Mouse (Mus musculus) kidney, postnatal 25 days (tissue): ENCODE results near the gene Nav2.

Experiments
- DNase-seq, 2 experiments: peaks; one replicate each; pipeline ENCODE4 v3.0.0; 2021; ENCODE audit warnings: mixed read lengths in 2 of 2

Gene Nav2

DNA sequence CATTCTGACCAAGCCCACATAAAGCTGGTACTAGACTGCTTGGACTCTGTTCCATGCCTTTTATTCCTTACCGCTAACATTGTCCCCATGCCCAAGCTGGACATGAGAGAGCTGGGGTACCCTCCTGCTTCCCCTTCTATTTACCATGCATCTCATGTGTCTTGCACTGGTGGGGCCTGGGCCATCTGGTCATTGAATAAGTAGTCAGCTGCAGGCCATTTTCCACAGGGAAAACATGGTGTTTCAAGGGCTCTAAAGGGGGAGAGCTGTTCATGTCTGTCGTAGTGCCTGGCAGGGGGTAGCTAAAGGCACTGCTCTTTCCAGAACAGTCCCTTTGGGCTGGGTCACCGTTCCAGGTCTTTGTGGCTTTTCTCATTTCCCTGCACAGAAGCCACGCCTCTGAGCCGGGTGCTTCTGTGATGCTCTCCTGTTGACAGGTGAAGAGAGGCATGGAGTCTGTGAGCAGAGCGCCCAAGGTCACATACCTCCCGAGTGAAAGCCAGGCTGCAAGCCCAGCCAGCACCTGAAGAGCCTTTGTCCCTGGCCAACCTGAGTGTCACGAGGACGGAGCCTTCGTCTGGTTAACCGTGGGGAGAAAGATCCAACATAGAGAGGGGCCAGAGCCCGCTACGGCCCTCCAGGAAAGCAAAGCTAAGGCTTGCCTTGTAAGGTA is 348.9 kb downstream of the Nav2 start:
- no peak for DNase-seq

- DNase-seq: peak in 1 of 2 experiments; percentile 66
These were observed 349.6 kb downstream of the Nav2 start for GRCm38 (mm10) chr7:49258088-49258487.

DNA sequence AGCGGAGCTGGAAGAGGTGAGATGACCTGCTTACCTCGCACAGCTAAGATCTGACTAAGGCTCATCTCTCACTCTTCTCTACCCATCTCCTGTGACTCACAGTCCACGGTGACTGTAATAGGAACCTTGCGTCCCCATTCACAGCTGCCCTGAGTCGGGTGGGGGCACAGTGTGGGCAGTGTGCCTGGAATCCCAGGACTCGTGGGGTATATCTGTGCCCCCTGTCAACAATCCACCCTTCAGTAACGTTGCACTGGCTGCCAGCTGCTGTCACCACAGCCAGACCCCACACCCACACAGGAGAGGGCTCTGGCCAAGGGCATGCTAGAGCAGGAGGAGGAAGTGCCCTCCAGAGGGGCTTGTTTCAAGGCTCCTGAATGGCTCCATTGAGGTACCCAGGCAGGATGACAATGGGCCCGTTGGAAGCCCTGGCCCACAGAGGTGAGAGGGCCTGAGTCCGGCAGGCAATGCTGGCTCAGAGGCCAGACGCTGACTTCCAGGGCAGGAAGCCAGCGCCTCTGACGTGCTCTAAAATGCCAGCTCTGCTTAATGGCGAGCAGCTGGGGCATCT is 353.5 kb downstream of the Nav2 start:
- no peak for DNase-seq

DNA sequence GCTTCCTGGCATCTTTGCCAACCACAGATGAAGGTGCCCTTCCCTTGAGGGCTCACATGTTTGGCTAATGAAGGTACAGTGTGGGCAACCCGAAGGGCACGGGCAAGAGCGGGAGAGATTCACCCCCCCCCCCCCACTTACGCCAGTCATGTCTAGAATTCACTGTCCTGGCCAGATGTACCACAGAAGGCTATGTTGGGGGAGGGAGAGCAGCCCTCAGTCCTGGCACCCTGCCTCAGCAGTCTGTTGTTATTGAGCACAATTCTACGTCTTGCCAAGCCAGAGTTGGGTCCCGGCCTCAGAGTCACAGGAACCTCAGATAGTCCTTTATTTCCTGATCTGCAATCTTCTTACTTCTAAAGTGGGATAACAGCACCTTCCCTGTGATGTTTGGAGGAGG is 357.9 kb downstream of the Nav2 start:
- peak in 1 of 2 experiments; percentile 32 for DNase-seq

DNA sequence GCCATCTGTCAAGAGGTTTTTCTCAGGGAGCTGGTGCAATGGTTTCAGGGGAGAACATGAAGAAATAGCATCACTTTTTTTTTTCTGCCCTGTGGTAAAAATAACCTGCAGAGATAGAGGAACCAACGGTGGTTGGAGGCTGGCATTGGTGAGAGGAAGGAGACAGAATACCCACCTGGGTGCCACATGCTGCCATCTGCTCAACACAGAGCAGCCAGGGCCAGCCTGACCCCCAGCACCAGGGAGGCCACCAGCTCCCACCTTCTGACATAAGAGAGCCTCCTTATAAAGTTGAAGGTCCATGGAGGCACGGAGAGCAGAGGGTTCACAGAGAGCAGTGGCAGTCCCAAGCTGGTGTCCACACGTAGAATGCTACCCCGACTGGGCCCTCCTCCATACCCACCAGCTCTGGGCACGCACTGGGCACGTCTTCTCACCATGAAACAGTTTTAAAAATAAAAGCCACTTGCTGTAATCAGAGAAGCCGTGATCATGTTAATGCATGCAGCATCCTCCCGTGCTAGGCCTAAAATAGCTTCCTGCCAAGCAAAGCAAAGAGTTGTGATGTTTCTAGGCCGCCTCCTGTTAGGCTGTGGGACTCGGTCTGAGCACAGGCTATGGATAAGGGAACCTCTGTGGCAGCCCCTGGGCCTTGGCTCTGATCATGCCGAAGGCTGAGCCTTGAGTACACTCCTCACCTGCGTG is 359.3 kb downstream of the Nav2 start:
- no peak for DNase-seq

DNA sequence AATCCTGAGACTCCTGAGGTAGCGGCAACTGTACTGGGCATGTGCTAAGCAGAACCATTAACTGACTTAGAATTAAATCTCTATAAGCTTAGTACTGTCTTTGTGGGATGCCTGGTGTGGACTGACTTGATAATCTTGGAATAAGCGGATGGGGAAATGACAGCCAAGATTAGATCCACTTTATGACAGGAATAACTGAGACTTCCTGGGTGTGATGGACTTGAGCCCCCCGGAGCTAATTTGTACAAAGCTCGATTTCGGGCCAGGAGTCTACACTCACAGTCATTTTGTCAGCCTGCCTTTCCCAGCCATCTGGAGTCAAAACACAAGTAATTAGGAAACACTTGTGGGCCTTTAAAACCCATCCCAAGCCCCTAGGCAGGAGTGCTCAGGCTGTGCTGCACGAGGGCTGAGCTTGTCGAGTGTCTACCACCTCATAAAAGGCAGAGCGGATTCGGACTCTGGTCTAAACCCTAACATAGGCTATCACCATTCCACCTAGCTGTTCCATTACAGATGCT is 359.9 kb downstream of the Nav2 start:
- DNase-seq: no peak

DNA sequence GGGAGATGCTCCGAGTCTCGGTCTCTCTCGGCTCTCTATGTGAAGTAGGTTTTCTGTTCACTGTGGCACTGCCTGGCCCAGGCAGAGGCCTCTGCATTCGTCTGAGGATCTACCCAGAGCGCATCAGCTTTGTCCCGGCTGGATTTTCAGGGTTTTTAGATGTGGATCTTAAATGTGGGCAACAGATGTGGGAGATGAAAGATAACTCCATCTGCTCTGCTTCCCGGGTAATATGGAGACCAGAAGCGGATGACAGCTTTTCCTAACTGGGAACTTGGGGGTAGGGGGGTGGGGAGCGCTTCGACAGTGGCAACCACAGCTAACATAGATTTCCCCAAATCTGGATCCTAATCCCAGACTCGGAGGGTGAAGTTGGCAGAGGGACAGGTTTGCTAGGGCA is 362.3 kb downstream of the Nav2 start:
- DNase-seq: no peak

DNA sequence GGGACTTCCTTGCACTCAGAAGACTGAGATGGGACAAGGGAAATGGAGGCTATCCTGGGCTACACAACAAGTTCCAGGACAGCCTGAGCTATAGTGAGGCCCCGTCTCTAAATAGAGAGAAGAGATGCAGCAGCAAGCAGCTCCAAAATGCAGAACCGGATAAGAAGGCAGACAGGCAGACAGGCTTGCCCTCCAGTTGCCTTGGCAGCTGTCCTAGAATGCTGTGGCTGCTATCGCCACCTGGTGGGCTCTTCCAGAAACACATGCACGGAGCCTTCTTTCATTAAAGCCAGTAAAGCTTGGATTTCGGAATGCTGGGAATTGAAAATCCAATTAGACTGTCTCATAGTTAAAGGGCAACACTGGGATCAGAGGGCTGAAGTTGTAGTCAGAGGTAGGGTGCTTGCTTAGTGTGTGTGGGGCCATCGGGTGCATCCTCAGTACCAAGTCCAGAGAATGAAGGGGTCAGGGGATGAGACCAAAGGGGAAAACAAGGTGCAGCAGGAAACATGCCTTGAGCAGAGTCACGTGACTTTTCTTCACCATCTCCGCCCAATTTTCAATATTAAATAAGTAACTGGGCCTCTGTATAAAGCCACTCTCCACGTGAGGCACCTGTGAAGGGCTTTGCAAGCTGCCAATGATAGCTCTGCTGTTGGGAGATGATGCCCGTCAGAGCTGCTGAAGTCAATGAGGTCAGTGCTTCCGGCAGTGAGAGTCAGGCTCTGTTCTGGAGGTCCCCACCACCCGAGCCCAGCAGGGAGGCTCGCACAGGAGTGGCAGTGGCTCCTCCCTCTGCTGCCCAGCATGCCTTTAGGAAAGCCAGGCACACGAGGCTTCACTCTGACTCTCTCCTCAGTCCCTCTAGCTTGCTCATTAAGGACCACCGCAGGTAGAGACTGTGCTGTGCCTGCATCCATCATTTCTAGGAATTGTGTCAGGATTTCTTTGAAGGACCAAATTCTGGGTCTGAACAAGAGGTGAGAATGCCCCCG is 364.2 kb downstream of the Nav2 start:
- peak; percentile 77 to 80 for DNase-seq

DNA sequence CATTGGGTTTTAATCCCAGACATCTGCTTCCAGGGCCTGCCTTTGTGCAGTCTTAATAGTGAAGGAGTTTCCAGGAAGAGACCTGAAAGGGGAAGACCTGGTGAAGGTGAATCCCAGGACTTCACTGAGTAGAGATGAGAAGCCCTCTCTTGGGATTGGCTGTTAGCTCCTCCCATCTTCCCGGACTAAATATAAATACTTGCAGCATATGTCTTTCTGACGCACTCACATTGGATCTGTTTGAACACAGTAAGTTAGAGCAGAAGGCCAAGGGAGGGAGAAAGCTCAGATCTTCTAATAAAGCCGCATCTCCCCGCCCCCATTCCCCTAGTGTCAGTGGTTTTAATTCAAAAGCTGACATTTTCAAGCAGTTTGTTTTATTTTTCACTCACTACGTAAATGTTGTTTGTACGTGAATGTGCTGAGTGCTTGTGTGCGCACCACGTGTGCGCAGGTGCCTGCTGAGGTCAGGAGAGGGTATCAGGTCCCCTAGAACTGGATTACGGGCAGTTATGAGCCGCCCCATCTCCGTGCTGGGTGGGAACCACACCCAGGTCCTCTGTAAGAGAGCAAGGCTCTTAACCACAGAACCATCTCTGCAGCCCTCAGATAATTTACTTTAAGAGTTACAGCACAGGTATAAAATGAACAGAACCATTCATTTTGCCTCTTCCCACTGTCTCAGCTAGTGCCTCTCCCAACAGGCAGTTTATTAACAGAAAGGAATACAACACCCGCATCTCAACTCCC is 365.6 kb downstream of the Nav2 start:
- DNase-seq: no peak

DNA sequence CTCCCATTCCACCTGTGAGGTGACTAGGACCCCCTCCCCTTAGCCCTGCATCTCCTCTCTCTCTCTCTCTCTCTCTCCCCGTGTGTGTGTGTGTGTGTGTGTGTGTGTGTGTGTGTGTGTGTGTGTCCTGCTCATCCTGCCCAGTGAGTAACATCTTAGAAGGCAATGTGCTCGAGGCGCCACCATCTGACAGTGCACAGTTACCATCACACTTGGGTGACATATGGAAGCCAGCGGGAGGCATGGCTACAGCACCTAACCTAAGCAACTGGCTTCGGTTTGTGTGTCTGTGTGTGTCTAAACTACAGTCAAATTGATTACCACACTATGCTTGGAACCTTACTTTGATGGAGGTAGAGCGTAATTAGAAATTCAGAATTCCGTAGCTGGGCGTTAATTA is 366.2 kb downstream of the Nav2 start:
- no peak for DNase-seq

DNA sequence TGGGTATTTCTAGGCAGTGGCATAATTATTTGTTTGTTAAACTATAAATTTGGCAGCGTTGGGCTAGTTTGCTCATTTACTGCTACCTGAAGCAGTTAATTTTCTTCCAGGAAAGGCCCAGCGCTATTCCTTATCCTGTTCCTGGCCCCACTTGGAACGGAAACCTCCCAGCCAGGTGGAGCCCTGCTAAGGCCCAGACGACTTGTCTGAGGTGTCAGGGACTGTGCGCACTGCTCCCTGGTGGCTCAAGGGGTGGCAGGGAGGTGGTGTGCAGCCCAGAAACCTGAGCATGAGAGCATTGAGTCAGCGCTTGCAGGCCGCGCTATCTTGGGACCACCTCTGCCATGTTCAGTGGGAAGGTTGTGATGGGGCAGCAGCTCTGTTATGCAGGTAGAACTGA is 367.6 kb downstream of the Nav2 start:
- no peak for DNase-seq

- no peak for DNase-seq
These were observed 369.2 kb downstream of the Nav2 start for GRCm38 (mm10) chr7:49277685-49278084.

DNA sequence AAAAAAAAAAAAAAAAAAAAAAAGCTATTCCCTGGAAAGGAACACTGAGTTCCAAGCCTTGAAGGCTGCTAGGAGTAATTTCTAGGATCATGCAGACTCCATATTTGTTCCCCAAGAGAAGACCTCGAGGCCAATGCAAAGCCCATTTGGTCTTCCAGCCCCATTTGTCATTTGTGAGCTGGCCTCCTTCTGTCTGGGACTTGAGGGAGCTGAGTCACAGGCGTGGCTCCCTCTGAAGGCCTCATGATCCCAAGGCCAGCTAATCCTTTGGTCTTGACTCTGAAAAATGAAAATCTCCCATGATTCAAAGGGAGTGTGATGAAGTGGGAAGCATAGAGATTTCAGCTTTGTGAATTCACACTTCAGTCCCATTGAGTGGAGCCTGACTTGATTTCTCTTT is 370.0 kb downstream of the Nav2 start:
- DNase-seq: no peak

DNA sequence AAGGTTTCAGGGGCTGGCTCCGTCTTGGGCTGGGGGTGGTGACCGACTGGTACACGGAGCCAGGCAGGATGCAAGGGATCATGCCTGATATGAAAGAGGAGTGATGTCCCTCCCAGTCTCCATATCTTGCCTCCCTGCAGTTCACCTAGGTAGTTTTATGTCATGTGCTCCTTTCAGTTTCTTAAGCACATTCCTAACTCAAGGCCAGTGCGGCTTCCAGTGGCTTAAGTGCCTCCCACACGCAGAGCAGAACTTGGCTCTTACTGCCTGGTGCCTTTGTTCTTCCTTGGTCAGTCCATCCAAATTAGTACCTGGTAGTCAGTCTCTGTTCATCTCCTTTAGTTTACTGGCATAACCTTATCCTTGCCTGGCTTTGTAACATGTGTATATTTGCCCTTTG is 371.9 kb downstream of the Nav2 start:
- no peak for DNase-seq

DNA sequence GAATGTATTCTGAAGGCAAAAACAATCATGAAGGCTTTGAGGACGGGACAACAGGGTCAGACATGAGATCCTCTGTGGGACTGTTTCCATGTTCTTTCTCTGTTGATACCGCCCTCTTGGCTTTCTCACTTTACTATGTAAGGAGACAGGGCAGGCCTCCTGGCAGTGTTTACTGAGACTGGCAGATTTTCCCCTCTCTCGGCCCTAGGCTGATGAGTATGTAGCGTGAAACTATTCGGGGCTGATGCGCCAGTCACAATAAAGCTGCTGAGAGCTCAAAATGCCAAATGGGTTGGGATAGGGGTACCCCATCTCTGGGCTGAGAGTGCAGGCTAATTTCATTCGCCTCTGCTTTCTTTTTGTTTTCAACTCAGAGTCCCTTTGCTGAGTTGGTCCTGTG is 373.9 kb downstream of the Nav2 start:
- no peak for DNase-seq

- peak; percentile 28 to 59 for DNase-seq
These were observed 375.2 kb downstream of the Nav2 start for GRCm38 (mm10) chr7:49283507-49284361.

- no peak for DNase-seq
These were observed 379.7 kb downstream of the Nav2 start for GRCm38 (mm10) chr7:49288186-49288585.

DNA sequence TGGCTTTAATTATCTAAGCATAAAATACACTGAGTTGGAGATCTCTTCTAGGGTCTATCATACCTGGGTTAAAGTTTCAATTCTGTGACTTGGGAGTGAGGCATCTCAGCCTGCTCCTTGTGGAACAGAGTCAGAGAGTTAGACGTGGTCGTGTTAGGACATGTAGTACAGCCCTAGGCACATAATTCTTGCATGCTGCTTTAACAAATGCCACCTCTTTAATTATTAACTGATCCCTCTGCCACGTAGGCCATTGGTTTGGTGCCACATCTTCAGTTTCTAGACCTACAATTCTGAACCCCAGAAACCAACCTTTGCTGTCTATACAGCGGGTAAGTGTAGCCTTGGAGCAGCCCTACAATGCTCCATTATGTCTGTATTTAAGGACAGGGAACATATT is 381.8 kb downstream of the Nav2 start:
- DNase-seq: no peak

DNA sequence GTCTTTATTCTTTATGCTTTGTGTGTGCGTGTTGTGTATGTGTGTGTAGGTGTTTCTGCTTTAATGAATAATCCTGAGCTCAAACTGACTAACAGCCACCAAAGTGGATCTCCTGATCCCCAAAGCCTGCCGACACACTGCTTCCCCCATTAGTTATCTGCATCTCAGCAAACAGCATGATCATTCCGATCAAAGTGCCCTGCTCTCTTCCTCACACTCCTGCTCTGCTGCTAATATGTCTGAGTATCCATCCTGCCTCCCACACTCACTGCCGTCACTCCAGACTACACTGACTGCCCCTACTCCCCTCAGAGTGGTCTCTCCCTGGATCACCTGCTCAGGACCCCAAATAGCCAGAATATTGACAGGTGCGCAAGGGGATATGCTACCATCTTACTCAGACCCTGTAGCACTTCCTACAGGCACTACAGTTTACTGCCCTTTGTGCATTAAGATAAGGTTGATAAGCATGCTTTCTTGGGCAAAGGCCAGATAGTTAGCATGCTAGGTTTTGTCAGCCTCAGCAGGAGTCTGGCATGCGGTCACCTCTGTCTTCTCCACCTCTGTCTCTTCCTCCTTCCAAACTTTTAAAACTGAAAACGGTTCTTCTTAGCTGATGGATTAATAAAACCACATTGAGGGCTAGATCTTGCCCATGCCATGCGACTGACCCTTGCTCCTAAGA is 382.8 kb downstream of the Nav2 start:
- DNase-seq: no peak

DNA sequence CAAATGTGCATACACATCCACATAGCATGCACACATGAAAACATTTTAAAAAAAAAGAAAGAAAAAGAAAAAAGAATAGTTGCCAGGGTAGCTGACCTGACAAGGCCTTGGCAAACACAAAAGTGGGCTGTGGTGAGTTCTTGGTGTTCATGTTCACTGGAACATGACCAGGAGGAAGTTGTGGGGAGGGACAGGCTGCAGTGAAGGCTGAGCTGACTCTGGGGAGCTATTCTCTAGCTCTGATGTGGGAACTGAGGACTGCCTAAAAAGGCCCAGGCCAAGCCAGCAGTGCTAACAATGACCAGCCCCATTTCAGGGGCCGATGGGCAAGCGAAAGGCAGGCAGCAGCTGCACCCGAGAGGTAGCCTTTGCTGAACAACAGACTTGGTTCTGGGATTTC is 388.6 kb downstream of the Nav2 start:
- no peak for DNase-seq
